Mouse (Mus musculus) c-Kit-positive CD71-positive TER-119-negative erythroid progenitor cells, embryonic 14.5 days (primary cell): Measurements from ENCODE around the gene Atox1.

Experiments used
- DNase-seq: peaks from one replicate; pipeline ENCODE4 v3.0.0-alpha.2; 2013; ENCODE audit warnings: low read depth

Atox1 gene

GRCm38 (mm10) chr11:55461019-55461645, at the start of gene Atox1:
TSS of gene Atox1 (minus strand) at chr11:55461239.
- DNase-seq, result peak; percentile 94

DNA sequence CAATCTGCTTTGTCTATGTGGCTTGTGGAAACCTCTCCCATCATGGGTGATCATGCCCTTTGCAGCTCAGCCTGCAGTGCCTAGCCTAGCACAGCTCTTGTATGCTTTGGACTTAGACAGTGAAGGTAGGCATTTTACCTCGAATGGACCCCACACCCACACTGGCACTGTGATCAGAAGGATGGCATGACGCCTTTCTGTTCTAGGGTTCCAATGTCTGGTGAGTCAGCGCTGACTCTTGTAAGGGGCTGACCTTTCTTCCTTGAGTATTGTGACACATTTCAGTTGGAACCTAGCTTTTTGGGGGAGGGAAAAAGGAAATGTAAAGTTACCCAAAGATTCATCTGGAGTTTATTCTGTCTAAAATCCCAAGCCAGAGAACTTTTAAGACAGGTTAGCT, 44.4 kb upstream of the Atox1 start:
- no peak for DNase-seq

- DNase-seq, result no peak
These were observed 41.8 kb upstream of the Atox1 start for GRCm38 (mm10) chr11:55502886-55503285.

GRCm38 (mm10) chr11:55501955-55502531, 41.0 kb upstream of the Atox1 start:
- no peak for DNase-seq

- peak; percentile 43 for DNase-seq
These were observed 36.8 kb upstream of the Atox1 start for GRCm38 (mm10) chr11:55497885-55498284.

GRCm38 (mm10) chr11:55496158-55496557, 35.1 kb upstream of the Atox1 start:
- DNase-seq, result no peak

DNA sequence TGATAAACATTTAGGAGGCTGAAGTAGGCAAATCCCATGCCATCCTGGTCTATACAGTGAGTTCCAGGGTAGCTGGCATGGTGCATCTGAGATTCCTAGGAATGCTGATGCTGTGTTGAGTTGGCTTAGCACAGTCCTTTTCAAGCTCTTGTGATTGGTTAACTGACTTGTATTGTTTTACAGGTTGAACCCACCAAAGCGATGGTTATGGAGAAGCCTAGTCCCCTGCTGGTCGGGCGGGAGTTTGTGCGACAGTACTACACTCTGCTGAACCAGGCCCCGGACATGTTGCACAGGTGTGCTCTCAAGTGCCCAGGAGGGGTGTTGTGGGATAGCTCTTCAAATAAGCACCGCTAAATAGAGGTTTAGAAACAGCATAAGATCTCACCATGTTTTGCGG, 24.4 kb upstream of the Atox1 start:
- DNase-seq, result no peak

GRCm38 (mm10) chr11:55473219-55473618, 12.2 kb upstream of the Atox1 start:
- DNase-seq, result no peak

DNA sequence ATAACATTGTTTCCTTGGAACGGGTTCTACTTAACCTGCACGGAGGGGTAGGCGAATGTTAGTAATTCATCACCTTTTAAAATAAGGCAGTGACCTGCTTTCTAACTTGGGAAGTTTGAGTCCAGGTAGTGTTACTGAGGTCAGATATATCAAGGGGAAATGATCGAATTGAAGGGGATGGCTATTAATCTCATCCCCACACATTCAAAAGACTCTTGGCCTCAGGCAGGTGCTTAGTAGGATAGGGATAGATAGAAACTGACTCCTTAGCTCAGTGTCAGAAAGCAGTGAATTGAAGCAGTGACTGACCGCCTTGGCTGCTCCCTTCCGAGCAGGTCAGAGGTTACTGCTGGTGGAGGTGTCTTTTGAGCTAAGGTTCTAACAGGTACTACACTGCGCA, 10.4 kb upstream of the Atox1 start:
- DNase-seq, result no peak

DNA sequence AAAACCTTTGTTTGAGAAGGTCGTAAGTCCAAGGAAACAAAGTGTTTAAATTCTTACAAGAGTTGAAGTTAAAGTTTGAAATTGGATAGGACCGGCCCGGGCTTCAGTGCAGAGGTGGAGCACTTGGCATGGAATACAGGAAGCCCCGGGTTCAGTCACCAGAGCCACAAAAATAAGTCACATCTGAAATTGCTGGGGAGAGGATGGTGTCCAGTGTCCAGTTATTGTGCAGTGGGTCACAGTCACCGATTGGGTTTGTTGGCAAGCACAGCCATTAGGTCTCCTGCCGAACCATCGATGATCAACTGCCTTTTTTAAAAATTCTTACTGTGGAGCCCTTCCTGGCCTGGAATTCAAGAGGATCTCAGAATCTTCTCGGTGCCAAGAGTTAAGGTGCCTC, 9.7 kb upstream of the Atox1 start:
- DNase-seq, result no peak

DNA sequence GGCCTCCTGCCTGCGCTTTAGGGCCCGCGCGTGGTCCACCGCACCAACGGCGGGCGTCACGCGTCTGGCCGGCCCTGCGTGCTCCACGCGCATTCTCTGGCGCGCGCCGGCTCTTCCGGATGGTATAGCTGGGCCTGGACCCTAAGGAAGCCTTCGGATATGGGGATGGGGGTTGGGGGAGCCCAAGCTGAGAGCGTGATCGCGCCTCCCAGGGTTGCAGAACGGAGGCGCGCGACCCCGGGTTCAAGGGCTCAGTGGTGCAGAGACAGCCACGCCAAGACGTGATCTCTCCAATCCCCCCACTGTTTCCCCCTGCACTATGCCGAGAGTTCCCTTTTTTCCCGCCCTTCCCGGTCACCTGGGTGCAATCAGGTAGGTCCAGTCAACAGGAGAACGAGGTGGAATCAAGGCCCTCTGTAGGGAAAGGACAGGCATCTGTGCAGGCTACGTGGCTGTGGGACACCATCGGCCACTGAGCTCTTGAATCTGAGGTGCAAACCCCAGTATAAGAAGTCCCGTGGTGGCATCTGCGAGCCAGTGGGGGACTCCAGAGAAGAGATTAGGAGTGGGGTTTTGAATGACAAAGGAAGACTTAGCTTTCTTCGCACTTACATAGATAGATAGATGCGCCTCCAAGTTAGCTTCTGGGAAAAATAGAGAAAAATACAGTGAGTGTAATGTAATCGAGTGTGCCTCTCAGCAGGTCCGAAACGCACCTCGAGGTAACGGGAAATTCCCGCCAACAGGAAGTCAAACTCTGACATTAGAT, 9.1 kb upstream of the Atox1 start:
- DNase-seq, result no peak

GRCm38 (mm10) chr11:55469048-55469843, 8.2 kb upstream of the Atox1 start, which contains the start of gene G3bp1:
TSS of gene G3bp1 (plus strand) at chr11:55469685.
- DNase-seq, result peak; percentile 99

GRCm38 (mm10) chr11:55468611-55469047, 7.6 kb upstream of the Atox1 start:
- DNase-seq, result no peak

DNA sequence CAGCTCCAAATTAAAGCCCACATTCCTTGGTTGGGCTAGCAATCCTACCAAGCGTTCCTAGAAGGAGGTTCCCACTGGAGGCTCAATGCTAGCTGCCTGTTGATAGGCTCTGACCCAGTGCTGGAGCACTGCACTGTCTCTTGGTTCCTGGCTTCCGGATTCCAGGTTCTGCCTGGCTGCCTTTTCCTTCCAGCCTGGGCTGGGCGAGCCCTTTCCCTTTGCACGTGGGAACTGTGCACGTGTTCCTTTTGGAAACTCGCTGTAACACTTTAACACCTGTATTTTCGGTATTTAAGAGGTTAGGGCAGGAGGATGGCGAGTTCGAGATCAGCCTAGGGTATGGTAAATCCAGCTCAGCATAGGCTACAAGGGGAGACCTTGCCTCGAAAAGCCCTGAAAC, 7.0 kb upstream of the Atox1 start:
- no peak for DNase-seq

DNA sequence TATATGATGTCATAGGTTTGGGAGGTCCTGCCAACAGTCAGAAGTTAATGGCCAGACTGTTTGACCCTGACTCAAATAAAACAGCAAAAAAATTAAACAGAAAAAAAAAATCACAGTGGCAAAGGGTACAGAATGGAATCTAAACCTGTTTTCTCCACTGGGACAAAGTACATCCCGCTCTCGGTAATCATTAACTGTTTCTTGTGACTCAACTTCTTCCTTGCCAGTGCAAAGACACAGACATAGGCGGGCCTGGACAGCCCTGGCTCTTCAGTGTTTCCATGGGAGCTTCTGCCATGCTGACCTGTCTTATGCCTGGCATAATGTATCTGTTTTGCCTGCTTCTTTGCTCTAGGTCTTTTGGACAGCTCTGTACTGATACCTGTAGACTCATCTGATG, 4.1 kb upstream of the Atox1 start:
- no peak for DNase-seq

- no peak for DNase-seq
These were observed 3.7 kb upstream of the Atox1 start for GRCm38 (mm10) chr11:55464707-55465106.

- no peak for DNase-seq
These were observed 1.1 kb upstream of the Atox1 start for GRCm38 (mm10) chr11:55462149-55462548.

- DNase-seq, result no peak
These were observed 450 bp downstream of the Atox1 start for GRCm38 (mm10) chr11:55460559-55461018.

GRCm38 (mm10) chr11:55459850-55460558, 1.0 kb downstream of the Atox1 start:
- no peak for DNase-seq

DNA sequence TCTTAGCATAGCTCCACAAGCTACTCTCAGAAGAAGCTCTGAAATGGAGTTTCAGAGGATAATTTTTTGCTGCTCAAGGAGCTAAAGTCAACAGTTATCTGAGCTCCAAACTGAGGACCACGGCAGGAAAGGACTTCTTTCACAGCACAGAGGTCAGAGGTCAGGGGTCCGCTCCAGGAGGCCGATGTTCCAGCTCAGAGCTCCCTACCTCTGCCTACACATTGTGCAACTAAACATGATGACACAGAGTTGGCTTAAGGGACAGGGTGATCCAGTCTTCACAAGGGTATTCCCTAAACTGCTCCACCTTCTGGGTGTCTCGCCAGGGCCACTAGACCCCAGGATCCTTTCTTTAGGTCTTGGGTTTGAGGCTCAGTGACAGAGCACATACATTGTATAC, 2.5 kb downstream of the Atox1 start:
- no peak for DNase-seq

- DNase-seq, result no peak
These were observed 5.9 kb downstream of the Atox1 start for GRCm38 (mm10) chr11:55455166-55455565.

GRCm38 (mm10) chr11:55453640-55454039, 7.4 kb downstream of the Atox1 start:
- no peak for DNase-seq
